Mouse (Mus musculus) embryo, embryonic 10 days (tissue): Measurements from ENCODE around the gene Ehd3.

Experiments used
- DNase-seq: peaks from one replicate; pipeline ENCODE4 v3.0.0-alpha.2; 2015; ENCODE audit warnings: low spot score

Ehd3 gene

GRCm38 (mm10) chr17:73803521-73804184 lies at the start of gene Ehd3:
Ehd3 (plus strand) TSS chr17:73804134.
- no peak for DNase-seq

GRCm38 (mm10) chr17:73770964-73771363 lies 33.0 kb upstream of the Ehd3 start:
- DNase-seq: peak; percentile 66

GRCm38 (mm10) chr17:73786642-73787311 lies 17.2 kb upstream of the Ehd3 start:
- no peak for DNase-seq

GRCm38 (mm10) chr17:73790284-73791020 lies 13.5 kb upstream of the Ehd3 start:
- DNase-seq: no peak

GRCm38 (mm10) chr17:73796789-73797188 lies 7.1 kb upstream of the Ehd3 start:
- no peak for DNase-seq

- DNase-seq: no peak
Measured at GRCm38 (mm10) chr17:73797706-73798105, 6.2 kb upstream of the Ehd3 start.

GRCm38 (mm10) chr17:73804592-73805271 lies 798 bp downstream of the Ehd3 start:
- DNase-seq: peak; percentile 94

GRCm38 (mm10) chr17:73806331-73806730 lies 2.4 kb downstream of the Ehd3 start:
- DNase-seq: no peak

- no peak for DNase-seq
Measured at GRCm38 (mm10) chr17:73807211-73807610, 3.3 kb downstream of the Ehd3 start.

- no peak for DNase-seq
Measured at GRCm38 (mm10) chr17:73808431-73808830, 4.5 kb downstream of the Ehd3 start.

GRCm38 (mm10) chr17:73810801-73811200 lies 6.9 kb downstream of the Ehd3 start:
- DNase-seq: no peak

GRCm38 (mm10) chr17:73811566-73811965 lies 7.6 kb downstream of the Ehd3 start:
- no peak for DNase-seq

GRCm38 (mm10) chr17:73813031-73813660 lies 9.2 kb downstream of the Ehd3 start:
- no peak for DNase-seq

GRCm38 (mm10) chr17:73814500-73815190 lies 10.7 kb downstream of the Ehd3 start:
- DNase-seq: no peak

- DNase-seq: no peak
Measured at GRCm38 (mm10) chr17:73817697-73818380, 13.9 kb downstream of the Ehd3 start.

- no peak for DNase-seq
Measured at GRCm38 (mm10) chr17:73818936-73819335, 15.0 kb downstream of the Ehd3 start.

GRCm38 (mm10) chr17:73820726-73821125 lies 16.8 kb downstream of the Ehd3 start:
- no peak for DNase-seq

GRCm38 (mm10) chr17:73822255-73822654 lies 18.3 kb downstream of the Ehd3 start:
- no peak for DNase-seq

GRCm38 (mm10) chr17:73823121-73824021 lies 19.4 kb downstream of the Ehd3 start:
- no peak for DNase-seq

GRCm38 (mm10) chr17:73824022-73824340 lies 20.0 kb downstream of the Ehd3 start:
- DNase-seq: no peak
